Mouse (Mus musculus): Measurements from ENCODE around the gene 1110008P14Rik. TPM values are rescaled to one million over a fixed set of nuclear protein-coding genes. Genes with fewer than 3 reads are reported as not detected.
"Not testable (repeated sequence)": the region's sequence is repeated elsewhere in the genome, so short reads cannot be mapped to it uniquely, and the experiment has no call there.

1110008P14Rik gene
- total RNA-seq, 1 experiment from 2014 or later: 31.8 TPM

GRCm38 (mm10) chr2:32375317-32375940, 6.3 kb downstream of the 1110008P14Rik start:
- ATAC-seq (ENCODE audit: extremely low read depth, insufficient number of reproducible peaks, low FRiP score, poor library complexity, severe bottlenecking): no peak

- ATAC-seq (ENCODE audit: extremely low read depth, insufficient number of reproducible peaks, low FRiP score, poor library complexity, severe bottlenecking): no peak
These were observed 7.5 kb downstream of the 1110008P14Rik start for GRCm38 (mm10) chr2:32374191-32374590.

DNA sequence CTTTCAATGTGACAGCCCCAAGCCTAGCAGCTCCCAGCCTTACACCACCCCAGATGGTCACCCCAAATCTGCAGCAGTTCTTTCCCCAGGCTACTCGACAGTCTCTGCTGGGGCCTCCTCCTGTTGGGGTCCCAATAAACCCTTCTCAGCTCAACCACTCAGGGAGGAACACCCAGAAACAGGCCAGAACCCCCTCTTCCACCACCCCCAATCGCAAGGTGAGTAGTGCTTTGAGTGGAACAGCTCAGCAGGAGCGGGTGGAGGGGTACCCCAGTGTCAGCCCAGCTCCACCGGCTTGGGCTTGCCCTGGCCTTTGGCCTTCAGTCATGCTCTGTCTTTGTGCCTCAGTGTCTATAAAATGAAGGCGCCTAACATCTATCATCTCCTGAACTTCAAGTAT, 14.4 kb downstream of the 1110008P14Rik start:
- ATAC-seq (ENCODE audit: extremely low read depth, insufficient number of reproducible peaks, low FRiP score, poor library complexity, severe bottlenecking): no peak

DNA sequence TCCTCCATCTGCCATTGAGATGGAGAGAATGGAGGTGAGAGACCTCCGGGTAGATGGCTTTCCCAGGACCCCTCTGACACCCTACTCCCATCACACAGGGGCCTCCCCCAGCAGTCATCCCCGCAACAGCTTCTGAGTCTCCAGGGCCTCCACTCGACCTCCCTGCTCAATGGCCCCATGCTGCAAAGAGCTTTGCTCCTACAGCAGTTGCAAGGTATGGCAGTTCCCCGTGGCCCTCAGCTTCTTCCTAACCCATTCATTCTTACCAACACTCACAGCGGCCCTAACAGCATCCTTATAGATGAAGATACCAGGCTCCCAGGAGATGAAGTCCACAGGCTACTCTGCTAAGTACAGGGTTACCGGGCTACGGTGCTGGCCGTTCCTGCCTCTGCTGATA, 17.6 kb downstream of the 1110008P14Rik start:
- no peak for ATAC-seq (ENCODE audit: extremely low read depth, insufficient number of reproducible peaks, low FRiP score, poor library complexity, severe bottlenecking)

GRCm38 (mm10) chr2:32363376-32364106, 18.2 kb downstream of the 1110008P14Rik start:
- ATAC-seq (ENCODE audit: extremely low read depth, insufficient number of reproducible peaks, low FRiP score, poor library complexity, severe bottlenecking): no peak

DNA sequence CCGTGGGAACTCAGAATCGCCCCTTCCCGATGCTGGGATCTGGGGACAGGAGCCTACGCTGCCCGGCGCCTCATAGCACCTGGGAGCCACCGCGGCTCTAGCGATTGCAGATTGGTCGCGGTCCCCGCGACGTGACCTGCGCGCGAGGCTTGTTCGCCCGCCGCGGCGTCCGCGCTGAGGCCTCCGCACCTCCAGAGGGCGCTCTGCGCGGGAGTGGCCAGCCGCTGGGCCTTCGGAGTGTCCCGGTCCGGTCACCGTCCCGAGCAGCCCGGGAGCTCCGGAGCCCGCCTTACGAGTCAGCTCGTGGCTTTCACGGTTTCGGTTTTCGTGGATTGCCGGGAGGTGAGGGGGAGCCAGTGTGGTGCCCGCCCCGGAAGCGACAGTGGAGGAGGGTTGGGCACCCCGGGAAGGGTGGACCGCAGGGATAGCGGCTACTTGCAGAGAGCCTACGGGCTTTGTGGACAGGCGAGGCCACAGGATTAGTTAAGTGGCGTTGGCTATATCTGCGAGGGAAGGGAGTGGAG, 18.9 kb downstream of the 1110008P14Rik start:
- peak; percentile 72 for ATAC-seq (ENCODE audit: extremely low read depth, insufficient number of reproducible peaks, low FRiP score, poor library complexity, severe bottlenecking)

GRCm38 (mm10) chr2:32362274-32362673, 19.5 kb downstream of the 1110008P14Rik start:
- not testable (repeated sequence) for ATAC-seq (ENCODE audit: extremely low read depth, insufficient number of reproducible peaks, low FRiP score, poor library complexity, severe bottlenecking)

GRCm38 (mm10) chr2:32361437-32361836, 20.3 kb downstream of the 1110008P14Rik start:
- peak; percentile 58 for ATAC-seq (ENCODE audit: extremely low read depth, insufficient number of reproducible peaks, low FRiP score, poor library complexity, severe bottlenecking)

GRCm38 (mm10) chr2:32360741-32361140, 21.0 kb downstream of the 1110008P14Rik start:
- ATAC-seq (ENCODE audit: extremely low read depth, insufficient number of reproducible peaks, low FRiP score, poor library complexity, severe bottlenecking): no peak

GRCm38 (mm10) chr2:32358381-32358780, 23.4 kb downstream of the 1110008P14Rik start:
- no peak for ATAC-seq (ENCODE audit: extremely low read depth, insufficient number of reproducible peaks, low FRiP score, poor library complexity, severe bottlenecking)

GRCm38 (mm10) chr2:32357710-32358109, 24.0 kb downstream of the 1110008P14Rik start:
- no peak for ATAC-seq (ENCODE audit: extremely low read depth, insufficient number of reproducible peaks, low FRiP score, poor library complexity, severe bottlenecking)

DNA sequence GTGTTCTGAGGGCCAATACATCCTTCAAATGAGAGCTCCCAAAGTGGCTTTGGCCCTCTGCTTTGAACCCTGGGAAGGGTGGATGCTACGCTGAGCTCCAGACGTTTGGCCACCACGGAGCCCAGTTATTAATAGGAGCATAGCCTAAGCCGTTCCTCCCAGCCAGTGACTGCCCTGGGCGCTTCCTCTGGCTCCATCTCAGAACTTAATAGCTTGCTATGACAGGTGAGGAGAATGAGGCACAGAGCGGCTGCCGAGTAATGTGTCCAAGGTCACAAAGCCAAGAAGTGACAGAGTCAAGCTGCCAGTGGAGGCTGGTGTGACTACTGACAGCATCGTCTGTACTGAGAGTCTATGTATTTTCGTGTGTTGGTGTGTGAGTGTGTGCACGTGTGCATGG, 25.5 kb downstream of the 1110008P14Rik start:
- ATAC-seq (ENCODE audit: extremely low read depth, insufficient number of reproducible peaks, low FRiP score, poor library complexity, severe bottlenecking): no peak

DNA sequence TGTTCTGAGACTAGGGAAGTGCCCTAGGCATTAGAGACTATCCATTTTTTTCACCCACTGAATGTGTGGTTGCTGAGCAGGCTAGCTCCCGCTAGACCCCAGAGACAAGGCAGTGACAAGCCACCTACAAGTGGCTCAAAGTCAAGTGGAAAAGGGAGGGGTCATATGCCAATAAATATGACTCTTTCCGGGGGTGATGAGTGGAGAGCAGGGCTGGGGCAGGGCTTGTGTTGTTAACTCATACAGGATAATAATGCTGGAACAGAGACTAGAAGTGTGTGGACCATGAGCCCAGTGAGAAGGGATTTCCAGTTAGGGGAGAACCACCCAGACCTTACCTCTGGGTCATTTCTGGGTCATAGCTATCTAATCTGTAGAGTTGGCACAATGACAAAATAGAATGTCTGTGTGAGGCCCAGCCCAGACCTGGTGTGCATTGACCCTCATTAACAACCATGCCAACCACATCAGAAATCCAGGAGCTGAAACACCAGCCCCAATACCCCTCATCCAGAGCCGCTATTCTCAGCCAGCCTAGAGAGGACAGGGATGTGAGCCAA, 27.3 kb downstream of the 1110008P14Rik start:
- no peak for ATAC-seq (ENCODE audit: extremely low read depth, insufficient number of reproducible peaks, low FRiP score, poor library complexity, severe bottlenecking)

- no peak for ATAC-seq (ENCODE audit: extremely low read depth, insufficient number of reproducible peaks, low FRiP score, poor library complexity, severe bottlenecking)
These were observed 27.9 kb downstream of the 1110008P14Rik start for GRCm38 (mm10) chr2:32353836-32354235.

GRCm38 (mm10) chr2:32353007-32353542, 28.7 kb downstream of the 1110008P14Rik start, which contains the start of gene Dnm1:
Gene Dnm1 (minus strand): TSS chr2:32353338.
- peak; percentile 74 for ATAC-seq (ENCODE audit: extremely low read depth, insufficient number of reproducible peaks, low FRiP score, poor library complexity, severe bottlenecking)

DNA sequence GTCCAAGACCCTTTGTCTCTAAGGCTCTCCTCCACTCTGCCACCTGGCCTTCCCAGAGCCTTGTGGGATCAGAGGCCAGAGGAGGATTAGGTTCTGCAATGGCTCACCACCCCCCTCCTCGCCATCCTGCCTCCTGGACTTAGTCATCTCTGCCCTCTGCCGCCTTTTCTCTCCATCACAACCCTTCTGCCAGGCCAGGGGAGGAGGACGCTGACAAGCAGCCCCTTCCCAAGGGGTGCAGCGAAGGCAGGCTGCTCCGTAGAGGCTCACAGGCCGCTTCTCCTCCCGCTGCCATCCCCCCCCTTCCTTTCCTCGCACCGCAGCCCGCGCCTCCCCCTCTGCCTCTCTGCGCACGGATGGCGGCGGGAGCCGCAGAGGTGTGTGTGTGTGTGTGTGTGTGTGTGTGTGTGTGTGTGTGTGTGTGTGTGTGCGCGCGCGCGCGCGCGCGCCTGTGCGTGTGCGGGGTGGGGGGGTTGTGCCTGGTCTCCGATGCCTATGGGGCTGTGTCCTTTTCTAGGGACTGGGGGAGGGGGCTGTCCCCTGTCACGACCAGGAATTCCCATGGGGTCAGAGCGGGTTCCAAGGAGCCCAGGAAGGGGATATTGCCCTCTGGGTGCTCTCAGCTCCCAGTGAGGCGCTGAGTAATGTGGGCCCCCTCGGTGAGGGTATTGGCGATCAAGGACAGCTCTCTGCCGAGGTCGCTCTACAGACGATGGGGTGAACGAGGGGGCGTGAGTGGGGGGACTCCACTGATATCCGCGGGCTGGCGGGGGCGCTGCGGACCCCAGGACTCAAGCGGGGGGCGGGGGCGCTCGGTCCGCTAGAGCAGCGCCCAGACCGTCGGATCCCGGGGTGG, 29.4 kb downstream of the 1110008P14Rik start, which contains the start of gene Ciz1:
Gene Ciz1, plus strand, starts transcription at position 177 of the 856 bp plus-strand sequence.
- ATAC-seq (ENCODE audit: extremely low read depth, insufficient number of reproducible peaks, low FRiP score, poor library complexity, severe bottlenecking): no peak

- no peak for ATAC-seq (ENCODE audit: extremely low read depth, insufficient number of reproducible peaks, low FRiP score, poor library complexity, severe bottlenecking)
These were observed 30.2 kb downstream of the 1110008P14Rik start for GRCm38 (mm10) chr2:32351471-32351961.

DNA sequence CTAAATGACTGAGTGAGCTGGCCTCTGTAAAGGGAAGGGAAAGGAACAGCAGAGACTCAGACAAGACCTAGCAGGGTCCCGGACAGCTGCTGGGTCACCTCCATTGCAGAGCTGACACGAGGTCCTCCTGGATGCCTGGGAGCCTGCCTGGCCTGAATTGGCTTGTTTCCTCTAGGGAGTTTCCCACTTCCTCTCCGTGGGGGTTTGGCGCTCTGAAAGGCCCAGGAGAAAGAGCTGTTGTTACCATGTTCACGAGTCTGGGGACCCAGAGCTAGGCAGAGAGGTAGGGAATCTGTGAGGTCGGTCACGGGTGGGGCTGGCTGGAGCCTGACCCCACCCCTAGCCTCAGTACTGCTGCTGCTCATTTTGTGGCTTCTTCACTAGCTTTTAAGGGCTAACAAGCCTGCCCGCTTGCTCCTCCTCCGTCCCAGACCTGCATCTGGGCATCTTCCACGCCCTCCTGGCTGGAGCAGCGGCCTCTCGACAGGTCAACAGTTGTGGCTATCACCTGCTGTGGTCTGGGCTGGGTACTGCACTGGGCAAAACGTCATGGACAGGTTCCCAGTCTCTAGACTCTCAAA, 31.2 kb downstream of the 1110008P14Rik start:
- no peak for ATAC-seq (ENCODE audit: extremely low read depth, insufficient number of reproducible peaks, low FRiP score, poor library complexity, severe bottlenecking)
